Mouse (Mus musculus) MEL (cell line): ENCODE data around the gene Krt15. TPM values are rescaled to one million over a fixed set of nuclear protein-coding genes. Genes with fewer than 3 reads are reported as not detected.

Experiments used
- DNase-seq: peaks from one replicate; pipeline ENCODE4 v3.0.0; 2011; ENCODE audit warnings: low read depth, low spot score
- H3K27ac ChIP-seq: 2 replicates; pipeline ENCODE4 v1.5.1; 2012; ENCODE audit warnings: low read depth, mild to moderate bottlenecking, control low read depth, low read length, moderate library complexity; ENCODE audit not compliant: control insufficient read depth
- H3K27me3 ChIP-seq, 2 experiments: fragments of 150-350 bp in 1 of 2; sonication (generic) in 1 of 2; 2 replicates each; pipeline ENCODE4 v1.6.1; 2012; ENCODE audit warnings: low read length in 2 of 2, mild to moderate bottlenecking in 2 of 2, improper control_type of control experiment in 1 of 2, moderate library complexity in 1 of 2; ENCODE audit not compliant: insufficient read depth in 2 of 2, control insufficient read depth in 1 of 2
- H3K36me3 ChIP-seq, 2 experiments: 2 replicates each; pipeline ENCODE4 v1.6.1; 2012 to 2014; ENCODE audit warnings: low read length in 2 of 2, improper control_type of control experiment in 1 of 2, inconsistent platforms in 1 of 2, mild to moderate bottlenecking in 1 of 2; ENCODE audit not compliant: insufficient read depth in 2 of 2, control insufficient read depth in 1 of 2
- H3K4me1 ChIP-seq, 2 experiments: fragments of 150-350 bp in 1 of 2; sonication (generic) in 1 of 2; 2 replicates each; pipeline ENCODE4 v1.6.1; 2012; ENCODE audit warnings: low read length in 2 of 2, improper control_type of control experiment in 1 of 2, mild to moderate bottlenecking in 1 of 2; ENCODE audit not compliant: insufficient read depth in 2 of 2, control insufficient read depth in 1 of 2
- H3K4me3 ChIP-seq, 2 experiments: fragments of 150-350 bp in 1 of 2; sonication (generic) in 1 of 2; 2 replicates each; pipeline ENCODE4 v1.5.1; 2012; ENCODE audit warnings: low read depth in 2 of 2, low read length in 2 of 2, mild to moderate bottlenecking in 2 of 2, moderate library complexity in 2 of 2, control low read depth in 1 of 2, improper control_type of control experiment in 1 of 2; ENCODE audit not compliant: control insufficient read depth in 1 of 2, insufficient read depth in 1 of 2
- H3K79me2 ChIP-seq: 2 replicates; pipeline ENCODE4 v1.6.1; 2012; ENCODE audit warnings: mild to moderate bottlenecking, low read length, moderate library complexity; ENCODE audit not compliant: control insufficient read depth, poor library complexity, insufficient read depth
- H3K9ac ChIP-seq: 2 replicates; pipeline ENCODE4 v1.6.1; 2012; ENCODE audit warnings: low read depth, mild to moderate bottlenecking, control low read depth, low read length, moderate library complexity; ENCODE audit not compliant: control insufficient read depth, poor library complexity, severe bottlenecking
- H3K9me3 ChIP-seq: fragments of 150-350 bp; sonication (generic); replicated peaks from 2 replicates; pipeline ENCODE4 v1.6.1; 2012; ENCODE audit warnings: mild to moderate bottlenecking, low read length, improper control_type of control experiment, moderate library complexity; ENCODE audit not compliant: insufficient read depth
- BHLHE40 ChIP-seq: IDR thresholded peaks from 2 replicates; pipeline ENCODE4 v1.6.1; 2012; ENCODE audit warnings: low read depth, mild to moderate bottlenecking, inconsistent platforms, low read length, improper control_type of control experiment, borderline replicate concordance
- CHD1 ChIP-seq: IDR thresholded peaks from 2 replicates; pipeline ENCODE4 v1.6.1; 2012; ENCODE audit warnings: low read depth, mild to moderate bottlenecking, inconsistent platforms, low read length, improper control_type of control experiment
- CHD2 ChIP-seq: IDR thresholded peaks from 2 replicates; pipeline ENCODE4 v1.6.1; 2011; ENCODE audit warnings: low read length, improper control_type of control experiment
- ETS1 ChIP-seq: IDR thresholded peaks from 2 replicates; pipeline ENCODE4 v1.6.1; 2012; ENCODE audit warnings: low read depth, mild to moderate bottlenecking, inconsistent platforms, low read length, improper control_type of control experiment, moderate library complexity
- GABPA ChIP-seq: IDR thresholded peaks from 2 replicates; pipeline ENCODE4 v1.6.1; 2012; ENCODE audit warnings: low read depth, mild to moderate bottlenecking, inconsistent platforms, low read length, improper control_type of control experiment, moderate library complexity
- JUND ChIP-seq: IDR thresholded peaks from 2 replicates; pipeline ENCODE4 v1.6.1; 2011; ENCODE audit warnings: low read depth, mild to moderate bottlenecking, improper control_type of control experiment, low read length
- KAT2A ChIP-seq: conservative IDR thresholded peaks from 2 replicates; pipeline ENCODE4 v1.6.1; 2012; ENCODE audit warnings: low read depth, low read length, improper control_type of control experiment, inconsistent platforms
- MEF2A ChIP-seq: IDR thresholded peaks from 2 replicates; pipeline ENCODE4 v1.6.1; 2014; ENCODE audit warnings: low read depth, mild to moderate bottlenecking, inconsistent platforms, low read length, improper control_type of control experiment; ENCODE audit not compliant: poor library complexity, insufficient replicate concordance, severe bottlenecking; ENCODE audit errors: extremely low read depth
- MYC ChIP-seq: IDR thresholded peaks from 2 replicates; pipeline ENCODE4 v1.6.1; 2011; ENCODE audit warnings: low read depth, mild to moderate bottlenecking, low read length, improper control_type of control experiment, moderate library complexity
- NELFE ChIP-seq: IDR thresholded peaks from 2 replicates; pipeline ENCODE4 v1.6.1; 2011; ENCODE audit warnings: low read depth, low read length, improper control_type of control experiment
- NRF1 ChIP-seq: IDR thresholded peaks from 2 replicates; pipeline ENCODE4 v1.6.1; 2014; ENCODE audit warnings: low read depth, mild to moderate bottlenecking, inconsistent platforms, low read length, improper control_type of control experiment, moderate library complexity; ENCODE audit not compliant: poor library complexity, insufficient read depth, severe bottlenecking
- POLR2AphosphoS2 ChIP-seq: IDR thresholded peaks from 2 replicates; pipeline ENCODE4 v1.6.1; 2011; ENCODE audit warnings: low read length, improper control_type of control experiment
- RAD21 ChIP-seq: IDR thresholded peaks from 2 replicates; pipeline ENCODE4 v1.6.1; 2011; ENCODE audit warnings: mild to moderate bottlenecking, low read depth, low read length, improper control_type of control experiment
- RCOR1 ChIP-seq: IDR thresholded peaks from 2 replicates; pipeline ENCODE4 v1.6.1; 2012; ENCODE audit warnings: low read depth, mild to moderate bottlenecking, inconsistent platforms, low read length, improper control_type of control experiment
- TBP ChIP-seq: IDR thresholded peaks from 2 replicates; pipeline ENCODE4 v1.8.0; 2011; ENCODE audit warnings: low read depth, low read length, improper control_type of control experiment
- TCF12 ChIP-seq: IDR thresholded peaks from 2 replicates; pipeline ENCODE4 v1.6.1; 2014; ENCODE audit warnings: low read depth, mild to moderate bottlenecking, inconsistent platforms, low read length, improper control_type of control experiment, moderate library complexity
- UBTF ChIP-seq: IDR thresholded peaks from 2 replicates; pipeline ENCODE4 v1.6.1; 2012; ENCODE audit warnings: low read depth, mild to moderate bottlenecking, inconsistent platforms, low read length, improper control_type of control experiment, moderate library complexity, borderline replicate concordance; ENCODE audit not compliant: insufficient read depth
- USF1 ChIP-seq: IDR thresholded peaks from 2 replicates; pipeline ENCODE4 v1.6.1; 2014; ENCODE audit warnings: low read depth, mild to moderate bottlenecking, inconsistent platforms, low read length, improper control_type of control experiment, moderate library complexity
- USF2 ChIP-seq, 2 experiments: IDR thresholded peaks; 2 replicates each; pipeline ENCODE4 v1.6.1; 2011 to 2012; ENCODE audit warnings: improper control_type of control experiment in 2 of 2, low read length in 2 of 2, borderline replicate concordance in 1 of 2, inconsistent platforms in 1 of 2, low read depth in 1 of 2, mild to moderate bottlenecking in 1 of 2; ENCODE audit not compliant: insufficient read depth in 1 of 2
- ZMIZ1 ChIP-seq: IDR thresholded peaks from 2 replicates; pipeline ENCODE4 v1.6.1; 2012; ENCODE audit warnings: low read depth, mild to moderate bottlenecking, inconsistent platforms, low read length, improper control_type of control experiment, moderate library complexity
- polyA plus RNA-seq, 2 experiments: library from polyadenylated mRNA; stranded (reverse) in 1 of 2; unstranded in 1 of 2; fragments of >175 nt in 1 of 2; fragments of >200 nt in 1 of 2; gene quantifications; 2 replicates each; pipeline versions ENCODE4 v1.2.1 to v1.2.4; 2012; ENCODE audit warnings: low replicate concordance in 2 of 2, low read depth in 1 of 2; ENCODE audit not compliant: insufficient read length in 2 of 2, insufficient read depth in 1 of 2, missing spikeins in 1 of 2
- total RNA-seq: library from RNA; depleted of rRNA; stranded (reverse); fragments of 300-350 nt; gene quantifications from 2 replicates; pipeline ENCODE4 v1.2.3, GENCODE M21; 2012

The Krt15 gene
- total and polyA plus RNA-seq, 3 experiments, result not detected

GRCm38 (mm10) chr11:100113742-100114029 lies 22.0 kb downstream of the Krt15 start:
- H3K27me3 ChIP-seq, result no peaks in the 10 kb centered on the region

GRCm38 (mm10) chr11:100112935-100113741 lies 22.6 kb downstream of the Krt15 start:
- DNase-seq, result no peak
- Histone ChIP-seq H3K27me3 (no peaks in the 10 kb centered on the region), H3K4me1 (no peaks in the 10 kb centered on the region), H3K9ac (no peak overlapping the region), H3K9me3 (no peaks in the 10 kb centered on the region), H3K36me3 (no peaks in the 10 kb centered on the region), H3K4me3 (no peak overlapping the region), H3K79me2 (no peaks in the 10 kb centered on the region), H3K27ac (no peak overlapping the region)
- no peak for TF ChIP-seq RCOR1
- TF ChIP-seq GABPA, result no peak
- TF ChIP-seq BHLHE40, result no peak
- TF ChIP-seq CHD1, result no peak
- no peak for TF ChIP-seq TCF12
- no peak for TF ChIP-seq JUND

More at GRCm38 (mm10) chr11:100113742-100114029, 22.0 kb downstream of the Krt15 start:
- no peak overlapping the region for H3K4me3 ChIP-seq
- no peaks in the 10 kb centered on the region for H3K4me1 ChIP-seq
- H3K9ac ChIP-seq, result no peak overlapping the region
- no peaks in the 10 kb centered on the region for H3K79me2 ChIP-seq
- DNase-seq, result no peak
- TF ChIP-seq RAD21 (no peak), TCF12 (no peak)
- H3K9me3 ChIP-seq, result no peaks in the 10 kb centered on the region
- no peak overlapping the region for H3K27ac ChIP-seq
- no peaks in the 10 kb centered on the region for H3K36me3 ChIP-seq

- Histone ChIP-seq H3K9me3 (no peaks in the 10 kb centered on the region), H3K27me3 (no peaks in the 10 kb centered on the region), H3K9ac (no peak within 1 kb of the TSS), H3K79me2 (no peaks in the 10 kb centered on the region)
- TF ChIP-seq CHD2 (no peak), POLR2AphosphoS2 (no peak), GABPA (no peak), TBP (no peak), NRF1 (no peak), ETS1 (no peak), MYC (no peak), UBTF (no peak), ZMIZ1 (no peak), USF1 (no peak), NELFE (no peak), MEF2A (no peak), KAT2A (no peak), USF2 (IDR thresholded peaks at IDR 0.05; ENCODE audit: borderline replicate concordance in 1 of 2, insufficient read depth in 1 of 2, low read depth in 1 of 2, low read length in 2 of 2) (no peak)
- TF ChIP-seq, all 39 proteins: peak for 0
- Histone ChIP-seq H3K4me1 (no peaks in the 10 kb centered on the region), H3K36me3 (no peaks in the 10 kb centered on the region), H3K27ac (no peak within 1 kb of the TSS), H3K4me3 (no peak within 1 kb of the TSS)
- DNase-seq, result no peak
Measured at GRCm38 (mm10) chr11:100105576-100106122, 30.1 kb downstream of the Krt15 start, which contains the start of gene Krt36. TSS of gene Krt36 (minus strand) at chr11:100105626.
